Mouse (Mus musculus) stomach, embryonic 16.5 days (tissue): ENCODE results near the gene Mok. TPM values are rescaled to one million over a fixed set of nuclear protein-coding genes. Genes with fewer than 3 reads are reported as not detected.

ENCODE experiments used
- ATAC-seq: fragments of 200-750 bp; cut with Nextera tagmentation; 2 replicates; pipeline ENCODE4 v1.8.0; 2017; ENCODE audit warnings: moderate number of reproducible peaks, moderate TSS enrichment; ENCODE audit not compliant: insufficient read depth, low FRiP score
- H3K27ac ChIP-seq: fragments of 300-500 bp; sonication (generic); 2 replicates; pipeline ENCODE4 v1.5.1; 2014; ENCODE audit warnings: low read length
- H3K27me3 ChIP-seq: fragments of 300-500 bp; sonication (generic); 2 replicates; pipeline ENCODE4 v1.6.1; 2014; ENCODE audit warnings: low read length, control low read depth, mixed read lengths; ENCODE audit not compliant: control insufficient read depth, insufficient read depth
- H3K36me3 ChIP-seq: fragments of 300-500 bp; sonication (generic); 2 replicates; pipeline ENCODE4 v1.6.1; 2014; ENCODE audit warnings: low read length; ENCODE audit not compliant: control insufficient read depth, insufficient read depth
- H3K4me1 ChIP-seq: fragments of 300-500 bp; sonication (generic); 2 replicates; pipeline ENCODE4 v1.6.1; 2014; ENCODE audit warnings: low read length, control low read depth, mixed read lengths; ENCODE audit not compliant: control insufficient read depth, insufficient read depth
- H3K4me2 ChIP-seq: fragments of 300-500 bp; sonication (generic); 2 replicates; pipeline ENCODE4 v1.6.1; 2014; ENCODE audit warnings: low read depth, low read length, mixed read lengths
- H3K4me3 ChIP-seq: fragments of 300-500 bp; sonication (generic); replicated peaks from 2 replicates; pipeline ENCODE4 v1.5.1; 2014; ENCODE audit warnings: mild to moderate bottlenecking, low read length
- H3K9ac ChIP-seq: fragments of 300-500 bp; sonication (generic); 2 replicates; pipeline ENCODE4 v1.6.1; 2014; ENCODE audit warnings: low read length
- H3K9me3 ChIP-seq: fragments of 300-500 bp; sonication (generic); replicated peaks from 2 replicates; pipeline ENCODE4 v1.6.1; 2016; ENCODE audit warnings: low read length, control low read depth; ENCODE audit not compliant: control insufficient read depth
- WGBS: fragments of 180-500 bp; shearing (Covaris S2); extraction: QIAGEN DNeasy Blood & Tissue Kit; methylation state at CpG from one replicate; pipeline ENCODE4 v1.1.7; 2014; 5-methylcytosine and 5-hydroxymethylcytosine counted together
- polyA plus RNA-seq: library from polyadenylated mRNA; unstranded; fragments of >200 nt; fragmentation: Nextera tagmentation; extraction: Ambion mirVana; gene quantifications from 2 replicates; pipeline ENCODE4 v1.2.1, GENCODE M21; 2015

Gene Mok
- polyA plus RNA-seq, 1 experiment from 2014 or later: 2.9 TPM

GRCm38 (mm10) chr12:110771961-110772360, 68.8 kb downstream of the Mok start:
- ATAC-seq: no peak

GRCm38 (mm10) chr12:110770479-110771247, 70.1 kb downstream of the Mok start:
- Histone ChIP-seq H3K9ac (no peak overlapping the region), H3K27ac (no peak overlapping the region), H3K9me3 (no peaks in the 10 kb centered on the region), H3K4me1 (peaks cover 5% of the 10 kb centered on the region; the same call in 1 of the 2 replicates), H3K4me2 (no peak overlapping the region), H3K4me3 (no peak overlapping the region), H3K36me3 (no peaks in the 10 kb centered on the region), H3K27me3 (no peaks in the 10 kb centered on the region)
- 85% methylated on average over 10 of the region's 10 CpGs for WGBS
- no peak for ATAC-seq

More at GRCm38 (mm10) chr12:110771961-110772360, 68.8 kb downstream of the Mok start:
- Histone ChIP-seq H3K9me3 (no peaks in the 10 kb centered on the region), H3K36me3 (no peaks in the 10 kb centered on the region), H3K4me3 (no peak overlapping the region), H3K27ac (no peak overlapping the region), H3K9ac (no peak overlapping the region), H3K27me3 (no peaks in the 10 kb centered on the region), H3K4me1 (peaks cover 11% of the 10 kb centered on the region; the same call in 1 of the 2 replicates), H3K4me2 (no peak overlapping the region)
- WGBS: 96% methylated on average over 6 of the region's 6 CpGs

- Histone ChIP-seq H3K27ac (no peak overlapping the region), H3K27me3 (no peaks in the 10 kb centered on the region), H3K9me3 (no peaks in the 10 kb centered on the region), H3K9ac (no peak overlapping the region), H3K4me2 (no peak overlapping the region), H3K4me1 (peaks cover 4% of the 10 kb centered on the region; the same call in 1 of the 2 replicates), H3K4me3 (no peak overlapping the region), H3K36me3 (no peaks in the 10 kb centered on the region)
- 57% methylated on average over 6 of the region's 6 CpGs for WGBS
- ATAC-seq: no peak
These were observed 71.0 kb downstream of the Mok start for GRCm38 (mm10) chr12:110769660-110770297.

- Histone ChIP-seq H3K4me1 (peaks cover 4% of the 10 kb centered on the region; the same call in 1 of the 2 replicates), H3K9me3 (no peaks in the 10 kb centered on the region), H3K4me3 (no peak overlapping the region), H3K4me2 (no peak overlapping the region), H3K27me3 (no peaks in the 10 kb centered on the region), H3K27ac (no peak overlapping the region), H3K36me3 (no peaks in the 10 kb centered on the region), H3K9ac (no peak overlapping the region)
- ATAC-seq: no peak
These were observed 72.2 kb downstream of the Mok start for GRCm38 (mm10) chr12:110768562-110768961.

- Histone ChIP-seq H3K27ac (no peak overlapping the region), H3K27me3 (no peaks in the 10 kb centered on the region), H3K9ac (no peak overlapping the region), H3K36me3 (no peaks in the 10 kb centered on the region), H3K4me3 (no peak overlapping the region), H3K4me2 (no peak overlapping the region), H3K4me1 (peaks cover 4% of the 10 kb centered on the region; the same call in 1 of the 2 replicates), H3K9me3 (no peaks in the 10 kb centered on the region)
- WGBS: 84% methylated on average over 5 of the region's 5 CpGs
- no peak for ATAC-seq
These were observed 76.2 kb downstream of the Mok start for GRCm38 (mm10) chr12:110764531-110764930.

GRCm38 (mm10) chr12:110762321-110762720, 78.4 kb downstream of the Mok start:
- Histone ChIP-seq H3K4me1 (no peaks in the 10 kb centered on the region), H3K27me3 (no peaks in the 10 kb centered on the region), H3K9me3 (no peaks in the 10 kb centered on the region), H3K9ac (no peak overlapping the region), H3K36me3 (no peaks in the 10 kb centered on the region), H3K27ac (no peak overlapping the region), H3K4me3 (no peak overlapping the region), H3K4me2 (no peak overlapping the region)
- no peak for ATAC-seq
- 75% methylated on average over 2 of the region's 2 CpGs for WGBS

- Histone ChIP-seq H3K27ac (no peak overlapping the region), H3K9ac (no peak overlapping the region), H3K27me3 (no peaks in the 10 kb centered on the region), H3K4me1 (no peaks in the 10 kb centered on the region), H3K9me3 (no peaks in the 10 kb centered on the region), H3K36me3 (no peaks in the 10 kb centered on the region), H3K4me3 (no peak overlapping the region), H3K4me2 (no peak overlapping the region)
- WGBS: 94% methylated on average over 7 of the region's 8 CpGs
- ATAC-seq: no peak
These were observed 81.8 kb downstream of the Mok start for GRCm38 (mm10) chr12:110758932-110759331.

Other genes starting within 250 kb of the Mok start
- 42.0 and 44.5 TPM in 2 replicates for gene Dync1h1, start 239.5 kb downstream of the Mok start, polyA plus RNA-seq
- gene 1700001K19Rik, start 158.3 kb downstream of the Mok start, polyA plus RNA-seq: 0.25 TPM in 1 of 2 replicates, not detected in the other
- 654 and 733 TPM in 2 replicates for gene Hsp90aa1, start 138.2 kb downstream of the Mok start, polyA plus RNA-seq
- gene Wdr20, start 103.0 kb downstream of the Mok start, polyA plus RNA-seq: 23.0 and 23.4 TPM in 2 replicates
- 4.4 and 4.6 TPM in 2 replicates for gene Zfp839, start 9.3 kb upstream of the Mok start, polyA plus RNA-seq
- gene Cinp, start 48.2 kb upstream of the Mok start, polyA plus RNA-seq: 74.8 and 78.4 TPM in 2 replicates
- 4.2 and 4.3 TPM in 2 replicates for gene Tecpr2, start 48.3 kb upstream of the Mok start, polyA plus RNA-seq
- gene Ankrd9, start 138.1 kb upstream of the Mok start, polyA plus RNA-seq: 17.4 and 18.5 TPM in 2 replicates
- gene Rcor1, start 198.4 kb upstream of the Mok start, polyA plus RNA-seq: 9.5 and 10.9 TPM in 2 replicates